Mouse (Mus musculus): ENCODE measurements around the gene Maco1. TPM values are rescaled to one million over a fixed set of nuclear protein-coding genes. Genes with fewer than 3 reads are reported as not detected.
"Not testable (repeated sequence)": the region's sequence is repeated elsewhere in the genome, so short reads cannot be mapped to it uniquely, and the experiment has no call there.

Maco1 gene
- polyA plus RNA-seq, 1 experiment from 2014 or later: 93.2 TPM

DNA sequence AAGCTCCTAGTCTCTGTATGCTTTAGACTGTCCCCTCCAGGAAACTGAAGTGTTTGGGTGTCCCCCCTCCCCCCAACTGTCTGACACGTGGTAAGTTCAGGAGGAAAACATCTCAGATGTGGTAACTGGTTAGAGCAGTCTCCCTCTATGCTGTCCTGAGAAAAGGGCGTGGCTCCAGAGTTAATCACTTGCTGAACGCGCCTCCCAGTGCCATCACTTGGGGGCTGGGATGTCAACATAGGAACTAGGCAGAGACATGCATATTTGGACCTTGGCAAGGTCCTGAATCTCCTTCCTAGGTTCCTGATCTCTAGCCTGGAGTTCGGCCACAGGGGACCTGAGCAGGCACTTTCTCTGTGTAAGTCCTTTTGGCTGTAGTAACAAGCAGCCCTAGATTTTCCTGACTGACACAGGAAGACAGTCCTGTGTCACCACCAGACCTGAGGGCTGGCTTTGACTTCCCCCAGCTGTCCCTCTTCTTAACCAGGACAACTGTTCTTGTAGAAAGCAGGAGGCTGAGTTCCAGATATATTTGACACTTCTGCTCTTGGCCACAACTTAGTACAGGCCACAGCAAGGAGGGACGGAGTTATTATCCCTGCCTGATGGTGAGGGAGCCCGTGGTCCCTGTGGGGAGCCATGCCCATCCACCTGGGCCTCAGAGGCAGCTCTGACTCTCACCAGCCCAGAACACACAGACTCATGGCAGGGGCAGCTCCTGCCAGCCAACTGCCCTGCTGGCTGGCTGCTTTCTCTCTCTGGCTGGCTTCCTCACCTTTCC is 56.4 kb downstream of the Maco1 start:
- H3K4me3 ChIP-seq (replicated peaks; ENCODE audit: low read length): no peak overlapping the region
- H3K4me1 ChIP-seq (replicated peaks; ENCODE audit: control insufficient read depth, insufficient read depth, low read length): no peaks in the 10 kb centered on the region
- H3K9me3 ChIP-seq (ENCODE audit: control insufficient read depth, low read length): no peaks in the 10 kb centered on the region
- H3K36me3 ChIP-seq (replicated peaks; ENCODE audit: control insufficient read depth, insufficient read depth): peaks cover 17% of the 10 kb centered on the region
- 30% methylated on average over 7 of the region's 7 CpGs for WGBS
- ATAC-seq (ENCODE audit: low FRiP score) (no peak), DNase-seq (ENCODE audit: low spot score) (no peak)
- no peak overlapping the region for H3K4me2 ChIP-seq (replicated peaks)
- H3K27ac ChIP-seq: no peak overlapping the region
- H3K9ac ChIP-seq: no peak overlapping the region
- no peaks in the 10 kb centered on the region for H3K27me3 ChIP-seq (ENCODE audit: control insufficient read depth, insufficient read depth, low read length)

DNA sequence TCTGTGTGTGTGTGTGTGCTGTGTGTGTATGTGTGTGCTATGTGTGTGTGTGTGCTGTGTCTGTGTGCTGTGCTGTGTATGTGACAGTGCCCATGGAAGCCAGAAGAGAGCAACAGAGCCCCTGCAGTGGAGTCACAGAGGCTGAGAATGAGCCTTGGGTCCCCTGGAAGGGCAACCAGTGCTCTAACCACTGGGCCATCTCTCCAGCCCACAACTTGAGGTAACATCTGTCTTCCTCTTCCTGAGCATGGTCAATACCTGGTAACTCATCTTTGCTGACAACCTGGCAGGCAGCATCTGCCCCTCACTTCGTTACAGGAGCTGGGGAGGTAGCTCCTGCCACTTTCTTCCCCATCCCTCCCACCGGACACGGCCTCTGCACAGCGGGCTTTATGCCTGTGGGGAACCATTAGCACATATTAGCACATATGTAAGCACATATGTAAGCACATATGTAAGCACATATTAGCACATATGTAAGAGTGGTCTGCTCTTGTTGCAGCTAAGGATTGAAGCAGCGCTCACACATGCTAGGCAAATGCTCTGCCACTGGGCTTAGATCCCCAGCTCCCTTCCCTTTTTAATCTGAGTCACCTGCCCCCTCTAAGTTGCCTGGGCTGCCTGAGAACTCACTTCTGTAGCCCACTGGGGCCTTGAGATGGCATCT is 57.2 kb downstream of the Maco1 start:
- no peak for ATAC-seq (ENCODE audit: low FRiP score)
- Histone ChIP-seq H3K9ac (no peak overlapping the region), H3K4me3 (replicated peaks; ENCODE audit: low read length) (no peak overlapping the region), H3K27me3 (ENCODE audit: control insufficient read depth, insufficient read depth, low read length) (no peaks in the 10 kb centered on the region), H3K4me2 (replicated peaks) (no peak overlapping the region), H3K36me3 (replicated peaks; ENCODE audit: control insufficient read depth, insufficient read depth) (peaks cover 9% of the 10 kb centered on the region), H3K9me3 (ENCODE audit: control insufficient read depth, low read length) (no peaks in the 10 kb centered on the region), H3K4me1 (replicated peaks; ENCODE audit: control insufficient read depth, insufficient read depth, low read length) (no peaks in the 10 kb centered on the region), H3K27ac (no peak overlapping the region)
- DNase-seq (ENCODE audit: low spot score): no peak
- 79% methylated on average over 5 of the region's 5 CpGs for WGBS

DNA sequence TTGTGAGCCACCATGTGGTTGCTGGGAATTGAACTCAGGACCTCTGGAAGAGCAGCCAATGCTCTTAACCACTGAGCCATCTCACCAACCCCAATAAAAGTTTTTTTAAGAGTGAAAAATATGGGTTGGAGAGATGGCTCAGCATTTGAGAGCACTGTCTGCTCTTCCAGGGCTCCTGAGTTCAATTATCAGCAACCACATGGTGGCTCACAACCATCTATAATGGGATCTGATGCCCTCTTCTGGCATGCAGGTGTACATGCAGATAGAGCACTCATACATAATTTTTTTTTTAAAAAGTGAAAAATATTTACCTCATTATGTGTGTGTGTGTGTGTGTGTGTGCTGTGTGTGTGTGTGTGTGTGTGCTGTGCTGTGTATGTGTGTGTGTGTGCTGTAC is 58.2 kb downstream of the Maco1 start:
- H3K4me3 ChIP-seq (replicated peaks; ENCODE audit: low read length); H3K4me2 ChIP-seq (replicated peaks); ATAC-seq (ENCODE audit: low FRiP score); H3K4me1 ChIP-seq (replicated peaks; ENCODE audit: control insufficient read depth, insufficient read depth, low read length); H3K36me3 ChIP-seq (replicated peaks; ENCODE audit: control insufficient read depth, insufficient read depth); H3K27ac ChIP-seq; H3K9ac ChIP-seq; H3K9me3 ChIP-seq (ENCODE audit: control insufficient read depth, low read length); DNase-seq (ENCODE audit: low spot score); H3K27me3 ChIP-seq (ENCODE audit: control insufficient read depth, insufficient read depth, low read length): not testable (repeated sequence)

DNA sequence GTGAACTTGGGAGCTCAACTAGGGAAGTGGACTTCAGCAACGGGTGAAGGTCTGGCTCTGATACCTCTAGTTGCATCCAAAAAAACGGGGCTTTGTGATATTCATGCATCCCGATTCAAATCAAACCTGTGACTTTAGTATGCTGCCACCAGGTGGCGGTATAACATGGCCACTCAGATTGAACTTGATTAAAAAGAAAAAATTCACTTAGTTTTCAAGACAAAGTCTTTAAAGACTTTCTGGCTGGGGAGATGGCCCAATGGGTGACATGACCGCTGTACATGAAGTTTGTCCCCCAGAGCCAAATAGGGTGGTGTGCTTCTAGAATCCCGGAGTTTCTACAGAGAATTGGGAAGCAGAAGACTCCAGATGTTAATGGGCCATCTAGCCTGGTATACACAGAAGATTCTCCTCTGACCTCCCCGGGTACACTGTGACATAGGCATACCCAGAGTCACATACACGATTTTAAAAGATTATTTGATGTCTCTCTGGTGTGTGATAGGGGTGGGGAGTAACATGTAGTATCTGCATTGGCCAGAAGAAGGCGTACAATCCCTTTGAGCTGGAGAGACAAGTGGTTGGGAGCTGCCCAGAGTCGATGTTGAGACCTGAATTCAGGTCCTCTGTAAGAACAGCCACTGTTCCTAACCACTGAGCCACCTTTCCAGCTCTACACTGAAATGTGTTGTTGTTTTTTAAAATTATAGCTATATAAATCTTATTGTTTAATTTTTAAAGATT is 59.8 kb downstream of the Maco1 start:
- no peak overlapping the region for H3K27ac ChIP-seq
- H3K36me3 ChIP-seq (replicated peaks; ENCODE audit: control insufficient read depth, insufficient read depth): no peaks in the 10 kb centered on the region
- ATAC-seq (ENCODE audit: low FRiP score) (no peak), DNase-seq (ENCODE audit: low spot score) (peak; percentile 76)
- 54% methylated on average over 10 of the region's 10 CpGs for WGBS
- H3K4me2 ChIP-seq (replicated peaks): no peak overlapping the region
- no peaks in the 10 kb centered on the region for H3K9me3 ChIP-seq (ENCODE audit: control insufficient read depth, low read length)
- no peaks in the 10 kb centered on the region for H3K4me1 ChIP-seq (replicated peaks; ENCODE audit: control insufficient read depth, insufficient read depth, low read length)
- H3K27me3 ChIP-seq (ENCODE audit: control insufficient read depth, insufficient read depth, low read length): no peaks in the 10 kb centered on the region
- H3K4me3 ChIP-seq (replicated peaks; ENCODE audit: low read length): no peak overlapping the region
- no peak overlapping the region for H3K9ac ChIP-seq

DNA sequence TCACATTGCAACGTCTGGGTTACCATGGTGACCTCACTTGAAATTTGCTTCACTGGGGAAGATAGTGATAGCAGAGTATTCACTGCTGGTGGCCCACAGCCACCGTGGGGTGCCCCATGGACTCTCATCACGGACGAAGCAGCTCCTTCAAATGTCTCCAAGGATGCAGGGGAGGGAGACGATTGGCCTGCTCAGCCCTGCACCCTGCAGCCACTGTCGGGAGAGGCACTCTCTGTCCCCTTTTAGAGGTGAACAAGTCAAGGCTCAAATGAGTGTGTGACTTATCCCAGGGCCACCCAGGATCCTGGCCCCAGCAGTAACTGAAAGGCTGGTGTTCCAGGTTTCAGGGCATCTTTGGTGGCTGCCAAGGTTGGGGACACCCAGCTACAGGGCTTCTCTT is 61.4 kb downstream of the Maco1 start:
- H3K4me3 ChIP-seq (replicated peaks; ENCODE audit: low read length): no peak overlapping the region
- WGBS: 42% methylated on average over 6 of the region's 6 CpGs
- H3K9me3 ChIP-seq (ENCODE audit: control insufficient read depth, low read length): no peaks in the 10 kb centered on the region
- H3K4me1 ChIP-seq (replicated peaks; ENCODE audit: control insufficient read depth, insufficient read depth, low read length): no peaks in the 10 kb centered on the region
- H3K27ac ChIP-seq: no peak overlapping the region
- DNase-seq (ENCODE audit: low spot score): no peak
- H3K36me3 ChIP-seq (replicated peaks; ENCODE audit: control insufficient read depth, insufficient read depth): no peaks in the 10 kb centered on the region
- no peak overlapping the region for H3K9ac ChIP-seq
- no peaks in the 10 kb centered on the region for H3K27me3 ChIP-seq (ENCODE audit: control insufficient read depth, insufficient read depth, low read length)
- no peak for ATAC-seq (ENCODE audit: low FRiP score)
- H3K4me2 ChIP-seq (replicated peaks): no peak overlapping the region

DNA sequence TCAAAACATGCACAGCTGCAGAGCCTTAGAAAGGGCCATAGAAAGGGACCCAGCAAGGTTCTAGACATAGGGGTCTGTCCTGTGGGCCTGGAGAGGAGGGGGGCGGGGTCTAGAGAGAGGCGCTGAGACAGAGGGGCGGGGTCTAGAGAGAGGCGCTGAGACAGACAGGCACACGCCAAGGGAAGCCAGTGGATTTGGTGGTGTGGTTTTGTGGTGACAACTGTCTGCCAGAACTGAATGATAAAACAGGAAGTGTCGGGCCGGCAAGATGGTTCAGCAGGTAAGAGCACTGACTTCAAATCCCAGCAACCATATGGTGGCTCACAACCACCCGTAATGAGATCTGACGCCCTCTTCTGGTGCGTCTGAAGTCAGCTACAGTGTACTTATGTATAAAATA is 66.2 kb downstream of the Maco1 start:
- no peak for DNase-seq (ENCODE audit: low spot score)
- ATAC-seq (ENCODE audit: low FRiP score): no peak

DNA sequence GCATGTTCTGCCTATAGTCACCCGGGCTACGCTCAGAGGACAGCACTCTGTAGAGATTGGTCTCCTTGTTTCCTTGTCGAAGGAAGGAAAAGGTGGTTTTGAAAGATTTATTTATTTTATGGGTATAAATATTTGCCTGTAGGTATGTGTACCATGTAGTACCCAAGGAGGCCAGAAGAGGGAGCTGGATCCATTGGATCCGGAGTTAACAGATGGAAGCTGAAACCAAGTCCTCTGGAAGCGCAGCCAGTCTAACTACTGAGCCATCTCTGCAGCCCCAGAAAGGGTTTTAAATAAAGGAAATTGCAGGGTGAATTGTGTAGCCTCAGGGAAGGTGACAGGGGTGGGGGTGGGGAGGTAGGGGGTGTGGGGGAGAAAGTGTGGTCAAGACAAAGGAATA is 68.4 kb downstream of the Maco1 start:
- H3K4me3 ChIP-seq (replicated peaks; ENCODE audit: low read length): no peak overlapping the region
- no peak overlapping the region for H3K4me2 ChIP-seq (replicated peaks)
- DNase-seq (ENCODE audit: low spot score): no peak
- H3K9ac ChIP-seq: no peak overlapping the region
- no peak overlapping the region for H3K27ac ChIP-seq
- no peaks in the 10 kb centered on the region for H3K36me3 ChIP-seq (replicated peaks; ENCODE audit: control insufficient read depth, insufficient read depth)
- no peaks in the 10 kb centered on the region for H3K4me1 ChIP-seq (replicated peaks; ENCODE audit: control insufficient read depth, insufficient read depth, low read length)
- 55% methylated on average over 5 of the region's 5 CpGs for WGBS
- H3K27me3 ChIP-seq (ENCODE audit: control insufficient read depth, insufficient read depth, low read length): no peaks in the 10 kb centered on the region
- H3K9me3 ChIP-seq (ENCODE audit: control insufficient read depth, low read length): no peaks in the 10 kb centered on the region
- no peak for ATAC-seq (ENCODE audit: low FRiP score)

More for the DNA sequence above, 66.2 kb downstream of the Maco1 start:
- no peaks in the 10 kb centered on the region for H3K27me3 ChIP-seq (ENCODE audit: control insufficient read depth, insufficient read depth, low read length)
- no peaks in the 10 kb centered on the region for H3K36me3 ChIP-seq (replicated peaks; ENCODE audit: control insufficient read depth, insufficient read depth)
- no peak overlapping the region for H3K9ac ChIP-seq
- WGBS: 34% methylated on average over 10 of the region's 10 CpGs
- H3K9me3 ChIP-seq (ENCODE audit: control insufficient read depth, low read length): no peaks in the 10 kb centered on the region
- no peaks in the 10 kb centered on the region for H3K4me1 ChIP-seq (replicated peaks; ENCODE audit: control insufficient read depth, insufficient read depth, low read length)
- H3K4me3 ChIP-seq (replicated peaks; ENCODE audit: low read length): no peak overlapping the region
- no peak overlapping the region for H3K27ac ChIP-seq
- no peak overlapping the region for H3K4me2 ChIP-seq (replicated peaks)

DNA sequence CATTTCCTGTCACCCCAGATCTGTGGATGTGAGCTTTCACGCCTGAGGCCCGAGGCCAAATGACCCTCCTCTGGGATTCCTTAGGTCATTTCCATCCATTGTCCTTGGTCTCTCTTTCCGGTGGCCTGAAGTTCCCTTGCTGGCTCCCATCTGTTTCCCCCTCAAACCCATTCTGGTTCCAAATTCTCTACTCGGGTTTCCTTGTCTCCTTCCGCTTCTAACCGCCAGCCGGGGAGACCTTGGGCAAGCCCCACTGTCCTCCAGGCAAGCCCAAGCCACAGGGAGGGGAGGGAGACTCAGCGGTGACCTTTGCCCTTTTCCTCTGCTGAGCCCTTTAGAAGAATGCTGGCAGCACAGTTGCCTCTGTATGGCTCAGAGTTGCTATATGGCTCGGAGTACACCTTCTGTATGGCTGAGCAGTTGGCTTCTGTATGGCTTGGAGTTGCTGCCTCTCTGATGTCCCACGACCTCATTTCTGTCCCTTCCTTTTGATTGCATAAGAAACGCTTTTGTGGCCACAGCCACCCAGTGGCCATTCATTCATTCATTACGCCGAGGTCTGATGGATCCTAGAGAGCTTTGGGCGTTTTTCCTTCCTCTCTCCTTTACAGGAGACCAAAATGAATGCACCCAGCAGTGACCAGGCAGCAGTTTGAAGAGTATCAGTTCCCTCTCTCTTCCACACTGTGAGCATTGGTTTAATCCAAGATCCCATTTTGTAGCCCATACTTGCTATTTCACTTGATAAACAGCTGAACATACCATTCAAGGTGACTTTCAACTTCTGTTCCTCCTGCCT is 73.8 kb downstream of the Maco1 start:
- H3K27ac ChIP-seq: no peak overlapping the region
- WGBS: 26% methylated on average over 14 of the region's 14 CpGs
- H3K27me3 ChIP-seq (ENCODE audit: control insufficient read depth, insufficient read depth, low read length): no peaks in the 10 kb centered on the region
- H3K4me3 ChIP-seq (replicated peaks; ENCODE audit: low read length): no peak overlapping the region
- no peaks in the 10 kb centered on the region for H3K4me1 ChIP-seq (replicated peaks; ENCODE audit: control insufficient read depth, insufficient read depth, low read length)
- no peak for DNase-seq (ENCODE audit: low spot score)
- no peak overlapping the region for H3K9ac ChIP-seq
- no peaks in the 10 kb centered on the region for H3K9me3 ChIP-seq (ENCODE audit: control insufficient read depth, low read length)
- H3K36me3 ChIP-seq (replicated peaks; ENCODE audit: control insufficient read depth, insufficient read depth): no peaks in the 10 kb centered on the region
- H3K4me2 ChIP-seq (replicated peaks): no peak overlapping the region
- ATAC-seq (ENCODE audit: low FRiP score): no peak

DNA sequence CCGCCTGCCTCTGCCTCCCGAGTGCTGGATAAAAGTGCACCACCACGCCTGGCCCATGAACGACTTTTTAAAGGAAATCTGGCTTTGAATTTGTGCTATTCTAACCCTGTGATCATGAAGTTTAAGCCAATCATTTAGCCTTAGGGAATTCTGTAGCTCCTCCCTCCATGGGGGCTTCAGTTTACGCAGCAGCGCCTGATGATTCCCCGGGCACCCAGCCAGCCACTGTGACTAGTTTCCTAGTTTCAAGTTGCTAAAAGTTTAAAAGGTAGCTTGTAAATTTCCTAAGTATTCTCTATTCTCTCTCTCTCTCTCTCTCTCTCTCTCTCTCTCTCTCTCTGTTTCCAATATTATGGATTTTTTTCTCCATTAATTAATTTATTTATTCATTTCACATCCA is 76.9 kb downstream of the Maco1 start:
- WGBS: 77% methylated on average over 7 of the region's 7 CpGs
- Histone ChIP-seq H3K27me3 (ENCODE audit: control insufficient read depth, insufficient read depth, low read length) (no peaks in the 10 kb centered on the region), H3K27ac (no peak overlapping the region), H3K4me2 (replicated peaks) (no peak overlapping the region), H3K9ac (no peak overlapping the region), H3K36me3 (replicated peaks; ENCODE audit: control insufficient read depth, insufficient read depth) (no peaks in the 10 kb centered on the region), H3K9me3 (ENCODE audit: control insufficient read depth, low read length) (no peaks in the 10 kb centered on the region), H3K4me1 (replicated peaks; ENCODE audit: control insufficient read depth, insufficient read depth, low read length) (no peaks in the 10 kb centered on the region), H3K4me3 (replicated peaks; ENCODE audit: low read length) (no peak overlapping the region)
- DNase-seq (ENCODE audit: low spot score) (no peak), ATAC-seq (ENCODE audit: low FRiP score) (no peak)
